Mouse (Mus musculus) natural killer cell, adult 2 months (primary cell): ENCODE data around the gene Olfr435.
"Not testable (repeated sequence)": the region's sequence is repeated elsewhere in the genome, so short reads cannot be mapped to it uniquely, and the experiment has no call there.

Experiments
- DNase-seq, 2 experiments: peaks; one replicate each; pipeline ENCODE4 v3.0.0; 2022; ENCODE audit warnings: low spot score in 2 of 2

Gene Olfr435

GRCm38 (mm10) chr6:43196781-43197180, at the start of gene Olfr435:
Gene Olfr435 (plus strand): TSS chr6:43197146.
- DNase-seq, result no peak

- no peak for DNase-seq
Measured at GRCm38 (mm10) chr6:43159502-43159901, 37.4 kb upstream of the Olfr435 start.

GRCm38 (mm10) chr6:43162982-43163381, 34.0 kb upstream of the Olfr435 start, which contains the start of gene Olfr437:
Gene Olfr437 (plus strand): TSS chr6:43163282.
- no peak for DNase-seq

GRCm38 (mm10) chr6:43167246-43167645, 29.7 kb upstream of the Olfr435 start:
- DNase-seq, result no peak

- no peak for DNase-seq
Measured at GRCm38 (mm10) chr6:43171840-43172239, 25.1 kb upstream of the Olfr435 start, which contains the start of gene Olfr13. Gene Olfr13 (plus strand): TSS chr6:43172140.

- no peak for DNase-seq
Measured at GRCm38 (mm10) chr6:43178129-43178528, 18.8 kb upstream of the Olfr435 start.

GRCm38 (mm10) chr6:43178584-43179501, 18.1 kb upstream of the Olfr435 start:
- no peak for DNase-seq

GRCm38 (mm10) chr6:43190986-43191385, 6.0 kb upstream of the Olfr435 start:
- DNase-seq, result no peak

- no peak for DNase-seq
Measured at GRCm38 (mm10) chr6:43198094-43198493, 1.1 kb downstream of the Olfr435 start.

- no peak for DNase-seq
Measured at GRCm38 (mm10) chr6:43202786-43203185, 5.8 kb downstream of the Olfr435 start.

GRCm38 (mm10) chr6:43205355-43205754, 8.4 kb downstream of the Olfr435 start:
- no peak for DNase-seq

GRCm38 (mm10) chr6:43212873-43213272, 15.9 kb downstream of the Olfr435 start, which contains the start of gene Olfr434:
Gene Olfr434 (plus strand): TSS chr6:43213021.
- DNase-seq, result not testable (repeated sequence)

- not testable (repeated sequence) for DNase-seq
Measured at GRCm38 (mm10) chr6:43231255-43231654, 34.3 kb downstream of the Olfr435 start, which contains the start of gene Olfr47. Gene Olfr47 (plus strand): TSS chr6:43231529.

- no peak for DNase-seq
Measured at GRCm38 (mm10) chr6:43242061-43242460, 45.1 kb downstream of the Olfr435 start.

GRCm38 (mm10) chr6:43247396-43247795, 50.5 kb downstream of the Olfr435 start:
- no peak for DNase-seq

GRCm38 (mm10) chr6:43252994-43253393, 56.0 kb downstream of the Olfr435 start:
- no peak for DNase-seq
